Mouse (Mus musculus) heart, postnatal 36 days (tissue): ENCODE results near the gene Glis1. TPM values are rescaled to one million over a fixed set of nuclear protein-coding genes. Genes with fewer than 3 reads are reported as not detected.

ENCODE experiments used
- DNase-seq, 2 experiments: peaks; one replicate each; pipeline ENCODE4 v3.0.0; 2021 to 2022
- intact Hi-C: fragments of 180-260 bp; cut with DNase I; formaldehyde crosslinking; loops from one replicate; pipeline ENCODE4 v1.15.1; 2025
- total RNA-seq, 2 experiments: library from RNA; stranded (reverse); gene quantifications; 2 replicates each; pipeline ENCODE4 v1.2.3; 2021

The Glis1 gene
- total RNA-seq, 2 experiments from 2014 or later, result 0.28 TPM; not detected in 1

DNA sequence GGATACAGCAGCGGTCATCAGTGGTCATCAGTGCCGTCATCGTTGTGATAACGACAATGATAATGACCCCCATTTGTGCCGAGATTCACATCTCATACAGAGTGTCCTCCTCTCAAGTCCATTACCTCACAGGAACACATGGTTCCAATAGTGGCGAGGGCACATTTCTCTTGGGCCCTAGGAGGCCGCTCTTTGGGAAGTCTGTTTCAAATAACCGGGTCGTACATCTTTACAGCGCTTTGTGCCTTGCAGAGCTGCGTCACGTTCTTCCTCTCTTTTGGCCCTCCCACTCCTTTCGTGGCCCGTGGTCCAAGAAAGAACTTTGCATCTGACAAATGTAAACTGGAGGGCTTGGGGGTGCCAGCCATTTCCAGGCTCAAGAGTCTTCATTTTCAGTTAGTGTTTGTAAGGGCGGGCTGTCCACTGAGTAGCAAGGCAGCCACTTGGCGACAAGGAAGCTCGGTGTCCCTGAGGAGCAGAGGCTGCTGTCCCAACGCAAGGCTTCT is 63.1 kb downstream of the Glis1 start:
- intact Hi-C loops, result no loop called here

DNA sequence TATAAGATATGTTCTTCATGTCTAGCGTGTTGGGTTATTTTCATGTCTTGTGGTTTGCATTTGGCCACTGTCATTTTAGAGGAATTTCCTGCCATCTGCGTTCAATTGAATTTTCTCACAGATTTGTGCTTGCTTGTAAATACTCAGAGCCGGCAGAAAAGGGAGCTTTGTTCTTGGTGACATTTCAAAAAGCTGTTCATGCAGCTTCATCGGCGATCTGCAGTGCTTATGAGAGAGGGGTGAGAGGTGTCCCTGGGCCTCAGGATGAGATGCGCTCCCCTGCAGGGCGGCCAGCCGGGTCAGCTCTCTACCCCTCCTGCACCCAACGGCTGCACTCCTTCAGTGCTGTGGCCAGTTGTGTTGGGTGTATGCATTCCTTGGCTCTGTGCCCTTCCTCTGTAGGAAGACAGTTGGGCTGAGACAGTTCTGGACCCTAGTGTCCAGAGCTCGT is 68.2 kb downstream of the Glis1 start:
- intact Hi-C loops, result no loop called here
- no peak for DNase-seq

More for the DNA sequence above, 63.1 kb downstream of the Glis1 start:
- no peak for DNase-seq

DNA sequence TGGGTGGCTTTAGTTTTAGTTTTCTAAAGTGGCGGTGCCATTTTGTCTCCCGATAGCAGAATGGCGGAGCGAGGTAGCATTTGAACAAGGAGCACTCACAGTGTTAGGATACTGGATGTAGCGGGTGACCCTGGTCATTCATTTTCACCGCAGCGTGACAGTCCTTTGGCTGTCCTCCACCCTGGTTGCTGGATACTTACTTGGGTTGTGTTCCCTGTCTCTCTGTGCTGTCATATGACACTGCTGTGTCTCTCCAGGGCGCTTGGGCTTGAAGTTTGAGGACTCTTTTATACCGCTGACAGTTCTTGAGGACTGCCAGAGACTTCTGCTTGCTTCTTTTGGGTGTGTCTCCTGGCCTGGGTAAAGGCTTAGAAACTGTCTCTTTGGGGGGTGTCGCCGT is 80.6 kb downstream of the Glis1 start:
- intact Hi-C loops, result no loop called here
- DNase-seq, result no peak

DNA sequence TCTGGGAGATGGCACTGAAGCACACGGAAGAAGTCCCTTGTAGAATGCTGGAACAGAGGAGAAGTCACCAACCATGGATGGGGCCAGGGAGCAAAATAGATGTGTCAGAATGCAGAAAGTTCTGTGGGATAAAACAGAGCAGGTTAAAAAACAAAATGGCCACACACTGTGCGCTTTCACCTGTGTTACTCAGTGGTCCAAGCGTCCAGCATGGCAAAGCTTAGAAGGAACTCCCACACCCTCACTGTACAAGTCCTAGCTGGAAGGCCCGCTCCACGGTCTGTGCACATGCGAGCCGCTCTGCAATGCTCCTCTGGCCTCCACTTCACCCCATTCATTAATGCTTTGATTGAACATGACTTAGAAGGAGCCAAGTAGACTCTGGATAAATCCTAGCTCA is 81.2 kb downstream of the Glis1 start:
- DNase-seq, result no peak
- intact Hi-C loops, result no loop called here

DNA sequence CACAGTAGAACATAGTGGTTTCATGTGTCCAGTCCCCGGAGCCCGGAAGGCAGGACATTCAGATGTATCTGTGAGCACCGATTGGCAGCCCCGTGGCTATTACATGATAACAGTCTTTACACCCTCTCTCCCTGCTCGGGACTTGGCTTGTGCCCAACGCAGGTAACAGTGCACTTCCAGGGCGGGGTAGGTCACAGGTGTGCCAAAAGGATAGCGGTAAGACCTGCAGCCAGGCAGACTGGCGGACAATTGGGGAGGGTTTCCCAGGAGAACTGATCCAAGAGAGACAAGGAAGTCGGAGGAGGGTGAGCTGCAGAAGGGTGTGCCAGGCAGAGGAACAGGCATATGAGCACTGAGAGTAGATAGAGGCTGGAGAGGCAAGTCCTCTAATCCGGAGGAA is 84.4 kb downstream of the Glis1 start:
- no peak for DNase-seq
- intact Hi-C loops, result no loop called here

DNA sequence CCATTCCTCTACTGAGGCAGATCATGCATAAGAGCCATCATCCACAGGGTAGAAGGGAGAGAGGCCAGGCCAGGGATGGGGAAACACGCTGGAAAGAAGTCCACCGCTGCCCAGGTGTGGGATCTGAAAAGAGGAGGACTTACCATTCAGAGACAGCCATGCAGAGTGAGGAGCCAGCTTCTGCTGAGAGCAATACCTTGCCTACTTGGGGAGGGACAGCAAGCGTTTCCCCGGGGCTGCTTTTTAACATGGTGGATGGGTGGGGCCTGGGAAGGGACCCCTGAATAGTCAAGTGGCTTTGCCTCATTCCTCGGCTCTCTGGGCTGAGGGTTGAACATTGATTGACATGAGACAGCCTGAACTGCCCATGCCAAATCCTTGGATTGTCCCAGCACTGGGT is 85.7 kb downstream of the Glis1 start:
- no peak for DNase-seq
- intact Hi-C loops, result no loop called here

DNA sequence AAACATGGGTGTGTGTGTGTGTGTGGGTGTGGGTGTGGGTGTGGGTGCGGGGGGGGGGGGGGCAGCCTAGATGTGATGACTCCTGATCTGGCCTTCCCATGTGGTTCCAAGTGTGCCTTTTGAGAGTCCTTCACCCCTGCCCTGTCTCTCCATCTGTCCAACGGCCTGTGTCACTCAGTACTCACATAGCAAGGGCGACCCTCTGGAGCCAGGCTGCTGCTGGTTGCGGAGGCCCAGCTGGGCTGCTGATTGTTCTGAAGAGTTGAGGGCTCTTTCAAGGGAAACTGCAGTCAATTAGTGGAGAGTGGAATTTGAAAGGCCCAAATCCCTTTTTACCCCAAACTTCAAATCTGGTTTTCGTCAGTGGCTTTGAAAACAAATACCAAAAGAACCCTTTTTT is 86.4 kb downstream of the Glis1 start:
- intact Hi-C loops, result no loop called here
- no peak for DNase-seq

DNA sequence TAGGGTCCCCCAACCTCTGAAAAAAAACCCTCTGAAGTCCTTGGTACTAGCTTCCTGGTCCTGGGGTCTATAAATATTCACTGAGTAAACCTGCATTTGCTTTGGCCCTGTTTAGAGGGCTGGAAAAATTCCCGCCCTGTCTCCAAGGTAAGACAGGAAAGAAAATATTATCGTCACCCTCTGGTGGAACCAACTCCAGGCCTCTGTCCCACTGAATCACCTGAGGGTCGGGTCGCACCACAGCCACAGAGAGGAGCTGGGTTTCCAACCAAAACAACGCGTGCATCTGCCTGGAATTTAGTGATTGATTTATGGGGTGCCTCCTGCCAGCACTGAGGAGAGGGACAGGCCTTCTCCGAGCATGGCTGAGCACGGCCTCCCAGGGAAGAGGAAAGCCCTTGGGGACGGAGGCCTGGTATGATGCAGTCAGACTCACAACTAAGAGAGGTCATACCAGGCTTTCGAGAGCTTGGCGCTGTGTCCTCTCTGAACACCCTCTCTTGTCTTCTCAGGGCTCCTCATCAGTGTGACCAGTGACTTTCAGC is 89.3 kb downstream of the Glis1 start:
- intact Hi-C loops, result no loop called here
- no peak for DNase-seq

DNA sequence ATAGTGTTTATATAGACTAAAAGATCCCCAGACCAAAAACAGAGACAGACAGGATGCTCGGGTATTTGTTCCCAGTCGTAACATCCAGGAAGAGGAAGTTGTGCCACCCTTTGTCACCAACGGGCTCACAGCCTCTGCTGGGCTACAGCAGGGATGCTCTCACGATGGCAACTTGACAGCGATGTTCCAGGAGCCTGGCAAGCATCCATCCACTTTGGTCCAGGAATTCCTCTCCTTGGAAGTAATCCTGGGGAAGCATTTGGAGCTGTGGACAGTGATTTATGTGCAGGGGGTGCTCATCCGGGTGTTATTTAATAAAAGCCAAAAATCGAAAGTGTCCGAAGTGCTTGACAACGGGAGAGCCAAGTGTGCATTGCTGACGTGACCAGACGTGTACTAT is 100.7 kb downstream of the Glis1 start:
- intact Hi-C loops, result no loop called here
- no peak for DNase-seq

DNA sequence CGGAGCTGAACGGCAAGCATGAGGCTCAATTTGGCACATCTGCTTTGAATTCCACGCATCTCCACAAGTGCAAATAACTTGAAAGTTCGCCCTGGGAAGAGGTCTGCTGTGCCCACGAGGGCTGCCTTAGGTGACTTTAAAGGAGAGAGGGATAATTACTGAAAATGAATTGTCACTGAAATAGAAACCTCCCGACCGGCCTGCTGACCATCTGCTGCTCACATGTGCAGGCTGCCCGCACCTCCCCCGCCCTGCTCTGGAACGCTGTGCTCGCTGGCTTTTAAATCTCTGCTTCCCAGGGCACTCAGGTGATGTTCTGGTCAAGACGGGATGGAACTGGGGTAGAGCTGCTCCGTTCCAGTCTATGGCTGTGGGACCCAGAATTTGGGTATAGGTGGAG is 103.7 kb downstream of the Glis1 start:
- intact Hi-C loops, result no loop called here
- DNase-seq, result no peak

DNA sequence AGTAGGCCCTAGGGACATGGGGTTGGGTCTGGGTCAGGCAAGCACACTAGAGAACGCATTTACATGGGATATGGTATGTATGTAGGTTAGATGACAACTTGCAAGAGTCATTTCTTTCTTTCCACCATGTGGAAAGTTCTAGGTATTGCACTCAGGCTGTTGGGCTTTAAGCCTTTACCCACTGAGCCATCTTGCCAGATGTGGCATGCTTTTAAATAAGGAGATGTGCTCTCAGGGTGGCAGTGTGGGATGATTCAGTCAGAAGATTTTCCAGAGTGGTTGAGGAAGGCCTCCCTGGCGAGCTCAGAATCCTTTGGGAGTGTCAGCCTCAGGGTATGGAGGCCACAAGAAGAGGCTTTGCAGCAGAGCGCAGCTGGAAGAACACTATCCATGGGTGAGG is 104.2 kb downstream of the Glis1 start:
- DNase-seq, result no peak
- intact Hi-C loops, result no loop called here

DNA sequence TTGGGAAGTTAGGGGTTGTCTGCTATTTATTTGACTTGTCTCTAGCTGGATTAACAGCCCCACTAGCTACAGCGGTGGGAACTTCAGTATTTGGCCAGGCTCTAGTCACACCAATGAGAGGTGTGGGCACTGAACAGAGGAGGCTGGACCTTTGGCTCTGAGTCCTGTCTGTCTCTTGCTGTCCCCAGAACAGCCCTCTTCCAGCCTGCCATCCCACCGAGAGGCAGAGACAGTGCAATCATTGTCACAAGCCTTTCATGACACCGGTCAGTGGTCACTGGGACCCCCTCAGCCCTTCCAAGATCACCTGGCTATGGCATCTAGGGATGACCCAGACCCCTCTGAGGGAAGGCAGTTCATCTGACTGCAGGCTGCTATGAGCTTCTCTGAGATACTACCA is 104.6 kb downstream of the Glis1 start:
- intact Hi-C loops, result no loop called here

DNA sequence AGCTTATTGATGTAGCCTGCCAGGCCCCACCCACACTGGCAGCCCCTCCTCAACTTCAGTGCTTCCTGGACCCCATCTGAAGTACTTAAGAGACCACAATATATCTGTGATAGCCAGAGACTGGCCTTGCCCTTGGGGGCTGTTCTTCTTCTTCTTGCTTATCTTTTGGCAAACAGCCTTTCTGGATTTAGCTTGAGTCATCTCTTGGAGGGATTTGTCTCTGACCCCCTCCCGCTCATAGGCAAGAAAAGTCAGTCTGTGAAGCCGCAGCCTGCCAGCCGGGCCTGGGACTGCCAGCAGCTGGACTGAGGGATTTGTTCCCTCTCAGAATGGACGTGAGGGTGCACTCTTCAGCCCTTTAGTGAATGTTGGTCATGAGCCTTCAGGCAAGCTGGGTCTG is 107.4 kb downstream of the Glis1 start:
- no peak for DNase-seq

More for the DNA sequence above, 104.6 kb downstream of the Glis1 start:
- DNase-seq, result no peak

DNA sequence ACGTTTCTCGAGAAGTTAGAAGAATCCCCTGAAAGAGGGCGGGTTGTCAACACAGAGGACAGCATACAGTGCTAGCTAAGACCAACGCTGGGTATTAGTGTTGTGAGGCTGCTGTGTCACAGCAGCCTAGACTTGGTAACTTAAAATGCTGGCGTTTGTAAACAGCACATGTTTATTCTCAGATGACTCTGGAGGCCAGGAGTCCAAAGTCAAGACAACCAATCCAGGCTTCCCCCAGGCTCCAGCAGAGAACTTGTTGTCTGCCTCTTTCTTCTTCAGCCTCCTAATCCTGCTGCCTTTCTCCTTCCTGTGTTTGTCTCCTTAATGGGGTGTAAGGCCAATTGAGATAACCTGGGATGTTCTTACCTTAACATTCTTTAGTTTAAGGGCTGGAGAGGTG is 110.5 kb downstream of the Glis1 start:
- DNase-seq, result no peak
- intact Hi-C loops, result no loop called here

More for the DNA sequence above, 107.4 kb downstream of the Glis1 start:
- intact Hi-C loops, result no loop called here

DNA sequence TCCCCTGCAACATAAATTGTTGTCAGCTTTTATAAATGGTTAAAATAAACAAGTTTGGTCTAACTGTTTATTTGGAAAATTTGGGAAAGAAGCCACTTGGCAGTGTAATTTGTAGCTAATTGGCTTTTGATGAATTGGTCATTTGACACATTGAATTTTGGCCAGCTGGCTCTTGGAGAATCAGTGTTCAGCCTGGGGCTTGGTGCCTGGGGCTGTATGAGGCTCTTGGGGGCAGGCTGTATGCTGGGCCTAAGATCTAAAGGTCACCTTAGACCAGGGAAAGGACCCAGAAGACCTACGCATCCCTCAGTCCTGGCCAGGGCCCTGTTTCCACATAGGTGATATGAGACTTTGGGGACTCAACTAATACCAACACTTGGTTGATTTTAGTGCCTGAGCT is 111.3 kb downstream of the Glis1 start:
- DNase-seq, result no peak
- intact Hi-C loops, result no loop called here

DNA sequence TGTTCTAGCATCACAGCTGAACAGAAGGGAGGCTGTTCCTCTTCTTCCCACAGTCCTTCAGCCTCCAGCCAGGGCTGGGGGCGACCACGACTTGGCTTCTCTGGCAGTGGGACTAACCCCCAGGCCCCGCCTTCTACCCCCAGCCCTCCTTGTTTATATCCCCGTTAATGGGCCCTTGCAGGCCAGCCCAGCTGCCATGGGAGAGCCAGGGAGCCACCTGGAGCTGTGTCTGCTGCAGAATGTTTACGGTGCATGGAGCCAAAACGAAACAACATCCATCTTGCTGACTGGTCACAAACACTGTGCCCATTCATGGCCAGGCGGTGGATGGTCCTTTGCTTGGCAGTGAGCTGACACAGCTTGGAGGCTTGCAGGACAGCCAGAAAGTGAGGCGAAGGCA is 112.1 kb downstream of the Glis1 start:
- no peak for DNase-seq
- intact Hi-C loops, result no loop called here

DNA sequence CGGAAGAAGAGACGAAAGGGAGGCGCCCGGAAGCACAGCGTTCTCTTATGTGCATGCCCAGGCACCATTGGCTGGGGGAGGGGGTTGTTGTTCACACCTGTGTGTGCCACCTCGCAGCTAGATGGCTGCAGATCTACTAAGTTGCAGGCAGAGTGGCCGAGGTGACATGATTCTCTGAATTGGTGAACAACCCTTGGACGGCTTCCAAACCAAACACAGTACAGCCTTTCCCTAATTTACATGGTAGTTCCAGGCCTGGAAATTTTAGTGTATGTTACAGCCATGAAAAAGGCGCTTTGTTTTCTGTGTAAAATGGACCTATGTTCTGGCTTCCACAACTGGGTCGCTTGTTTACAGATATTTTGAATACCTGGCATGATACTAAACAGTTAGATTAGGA is 115.7 kb downstream of the Glis1 start:
- intact Hi-C loops, result no loop called here
- DNase-seq, result no peak

DNA sequence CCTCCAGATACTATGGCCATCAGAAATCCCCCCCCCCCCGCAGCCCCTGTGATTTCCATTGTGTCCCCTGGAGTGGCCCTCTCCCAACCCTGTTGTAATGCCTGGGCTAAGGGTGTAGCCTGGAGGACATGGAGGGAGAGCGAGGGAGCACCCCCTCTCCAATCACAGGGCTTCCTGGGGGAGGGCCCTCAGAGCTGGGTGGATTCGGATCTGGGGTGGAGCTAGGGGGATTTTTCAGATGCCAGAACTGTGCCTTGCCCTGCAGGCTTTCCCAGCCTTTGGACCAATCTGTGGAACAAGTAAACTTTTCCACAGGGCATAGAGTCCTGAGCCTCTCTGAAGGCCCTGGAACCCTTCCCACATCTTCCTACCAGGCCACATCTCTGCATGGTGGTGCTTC is 116.2 kb downstream of the Glis1 start:
- DNase-seq, result no peak
- intact Hi-C loops, result no loop called here

DNA sequence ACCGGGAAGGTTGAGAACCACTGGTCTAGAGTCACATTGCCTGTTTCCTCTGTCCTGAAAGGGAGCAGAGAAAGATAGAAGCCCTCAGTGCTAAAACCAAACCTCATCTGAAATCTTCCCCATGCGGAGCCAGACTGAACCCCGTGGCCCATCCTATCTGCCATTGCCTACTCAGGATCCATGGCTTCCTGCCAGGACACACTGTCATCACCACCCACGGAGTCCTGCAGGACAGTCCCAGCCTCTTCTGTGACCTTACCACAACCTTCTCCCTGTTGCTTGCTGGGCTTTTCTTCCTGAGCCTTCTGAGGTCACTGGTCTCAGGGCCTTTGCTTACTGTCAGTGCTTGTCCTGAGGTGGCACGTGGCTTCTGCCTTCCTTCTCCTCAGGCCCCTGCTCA is 118.3 kb downstream of the Glis1 start:
- peak in 1 of 2 experiments; percentile 11 for DNase-seq
- intact Hi-C loops, result no loop called here

DNA sequence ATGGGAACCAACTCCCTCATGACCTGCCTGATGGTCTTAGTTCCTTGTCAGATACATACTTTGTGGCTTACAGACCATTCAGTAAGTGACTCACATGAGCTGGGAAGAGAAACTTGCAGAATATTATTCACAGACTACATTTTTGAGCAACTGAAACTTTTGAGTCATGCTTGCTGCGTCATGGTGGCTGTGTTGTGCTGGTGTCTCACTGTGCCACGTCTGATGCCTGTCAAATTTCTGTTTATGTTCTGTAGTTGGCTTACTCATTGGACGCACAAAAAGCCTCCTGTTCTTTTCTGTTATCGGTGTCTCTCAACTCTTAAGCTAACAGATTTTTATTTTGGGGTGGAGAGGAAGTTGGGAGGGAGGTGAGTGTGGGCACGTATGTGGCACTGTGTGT is 119.4 kb downstream of the Glis1 start:
- no peak for DNase-seq
- intact Hi-C loops, result no loop called here

DNA sequence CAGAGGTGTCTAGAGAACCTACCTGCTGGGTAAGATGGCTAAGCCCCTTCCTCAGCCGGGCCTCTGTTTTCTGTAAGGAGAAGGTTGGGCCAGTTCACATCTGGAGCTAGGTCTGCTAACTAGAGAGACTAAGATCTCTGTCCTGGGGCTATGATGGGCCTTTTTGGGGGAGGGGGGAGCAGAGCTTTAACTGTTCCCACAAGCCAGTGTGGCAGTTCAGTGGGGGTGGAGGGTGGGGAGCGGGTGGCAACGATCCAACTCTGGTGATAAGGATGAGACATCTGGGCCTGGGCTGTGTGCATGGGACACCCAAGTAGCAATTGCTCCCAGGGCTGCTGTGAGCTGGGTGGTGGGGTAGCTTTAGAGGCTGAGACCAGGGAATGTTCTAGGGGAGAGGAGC is 124.4 kb downstream of the Glis1 start:
- intact Hi-C loops, result no loop called here
- DNase-seq, result no peak

DNA sequence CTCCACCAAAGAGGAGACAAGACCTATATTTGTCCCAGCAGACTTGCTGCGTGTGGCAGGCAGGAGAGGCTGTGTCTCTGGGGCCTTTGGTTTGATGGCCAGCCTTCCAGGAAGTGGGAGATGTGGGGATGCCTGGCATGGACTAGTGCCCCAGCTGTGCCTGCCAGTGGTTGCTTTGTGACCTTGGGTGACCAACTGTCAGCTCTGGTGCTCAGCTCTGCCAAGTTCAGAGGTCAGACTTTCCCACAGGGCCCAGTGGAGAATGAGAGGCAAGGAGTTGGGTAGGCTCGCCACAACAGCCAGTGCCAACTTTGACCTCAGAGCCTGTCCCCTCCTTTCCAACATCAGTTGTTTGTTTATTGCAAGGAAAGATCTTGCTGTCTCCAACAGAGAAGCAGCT is 126.7 kb downstream of the Glis1 start:
- DNase-seq, result no peak
- intact Hi-C loops, result no loop called here

DNA sequence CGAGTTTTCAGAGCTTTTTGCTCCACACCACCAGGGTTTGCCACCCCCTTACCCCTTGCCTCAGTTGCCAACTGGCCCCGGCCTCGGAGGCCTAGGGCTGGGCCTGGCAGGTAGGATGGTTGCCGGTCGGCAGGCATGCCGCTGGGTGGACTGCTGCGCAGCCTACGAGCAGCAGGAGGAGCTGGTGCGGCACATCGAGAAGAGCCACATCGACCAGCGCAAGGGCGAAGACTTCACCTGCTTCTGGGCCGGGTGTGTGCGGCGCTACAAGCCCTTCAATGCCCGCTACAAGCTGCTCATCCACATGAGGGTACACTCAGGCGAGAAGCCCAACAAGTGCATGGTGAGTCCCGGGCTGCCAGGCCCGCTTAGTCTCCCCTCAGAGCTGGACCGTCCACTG is 133.8 kb downstream of the Glis1 start:
- DNase-seq, result no peak
- intact Hi-C loops, result no loop called here
